Mouse (Mus musculus) liver, adult 2 months (tissue): ENCODE measurements around the gene Aig1.

Experiments
- CTCF ChIP-seq: fragments of 200-500 bp; IDR thresholded peaks from 2 replicates; pipeline ENCODE4 v1.5.1; 2011; ENCODE audit warnings: low read depth, low read length, control low read depth
- POLR2A ChIP-seq: fragments of 200-500 bp; IDR thresholded peaks from 2 replicates; pipeline ENCODE4 v1.6.1; 2011; ENCODE audit warnings: low read length, control low read depth; ENCODE audit not compliant: insufficient read depth; ENCODE audit errors: extremely low read depth

GRCm38 (mm10) chr10:13806806-13807205 is 62.0 kb downstream of the Aig1 start:
- TF ChIP-seq CTCF, result no peak
- no peak for TF ChIP-seq POLR2A
